Mouse (Mus musculus) naive thymus-derived CD4-positive, alpha-beta T cell, adult 2 months (primary cell): ENCODE results near the gene Gm3233.
"Not testable (repeated sequence)": the region's sequence is repeated elsewhere in the genome, so short reads cannot be mapped to it uniquely, and the experiment has no call there.

Experiments
- DNase-seq: peaks from one replicate; pipeline ENCODE4 v3.0.0-alpha.2; 2011; ENCODE audit warnings: low read depth

Gm3233 gene

GRCm38 (mm10) chr10:77728280-77728679 is 31.2 kb downstream of the Gm3233 start:
- DNase-seq = no peak

GRCm38 (mm10) chr10:77726186-77726585 is 33.3 kb downstream of the Gm3233 start, which contains the start of gene Gm10100:
TSS of gene Gm10100 (plus strand) at chr10:77726486.
- DNase-seq = no peak

GRCm38 (mm10) chr10:77724855-77725254 is 34.6 kb downstream of the Gm3233 start:
- DNase-seq = no peak

- not testable (repeated sequence) for DNase-seq
Observed at GRCm38 (mm10) chr10:77720299-77720698, 39.2 kb downstream of the Gm3233 start, which contains the start of gene Krtap12-1. TSS of gene Krtap12-1 (plus strand) at chr10:77720599.

- DNase-seq = no peak
Observed at GRCm38 (mm10) chr10:77715507-77715906, 44.0 kb downstream of the Gm3233 start, which contains the start of gene Gm10142. TSS of gene Gm10142 (plus strand) at chr10:77715807.

GRCm38 (mm10) chr10:77713734-77714133 is 45.7 kb downstream of the Gm3233 start:
- no peak for DNase-seq

- not testable (repeated sequence) for DNase-seq
Observed at GRCm38 (mm10) chr10:77711157-77711556, 48.3 kb downstream of the Gm3233 start, which contains the start of gene Gm10024. TSS of gene Gm10024 (plus strand) at chr10:77711457.

GRCm38 (mm10) chr10:77709831-77710230 is 49.7 kb downstream of the Gm3233 start:
- DNase-seq = no peak
